Mouse (Mus musculus) heart, adult 9 months (tissue): ENCODE measurements at regions not wholly inside any gene's neighbourhood (a gene's known extent, or its start where the extent isn't known, plus 50 kb on each side); places are given as distances from the start of the nearest gene placed in this dataset.

Source experiments
- DNase-seq, 2 experiments: peaks; one replicate each; pipeline ENCODE4 v3.0.0; 2022; ENCODE audit warnings: low spot score in 2 of 2

DNA sequence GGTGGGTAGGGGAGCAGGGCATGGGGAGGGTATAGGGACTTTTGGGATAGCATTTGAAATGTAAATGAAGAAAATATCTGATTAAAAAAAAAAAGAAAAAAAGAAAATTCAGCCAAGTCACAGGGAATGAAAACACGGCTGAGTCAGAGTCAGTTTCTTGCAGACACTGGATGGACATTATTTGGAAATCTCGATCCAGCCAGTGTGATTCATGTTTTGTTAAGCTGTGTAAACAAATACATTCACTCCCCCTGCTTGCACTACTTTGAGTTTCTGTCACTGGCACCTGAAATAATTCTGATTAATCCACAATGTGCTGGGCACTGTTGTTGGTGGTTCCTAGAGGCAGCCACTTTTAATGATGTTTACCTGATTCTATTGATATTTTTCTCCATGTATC lies 68.6 kb upstream of the Mtpn start:
- no peak for DNase-seq

DNA sequence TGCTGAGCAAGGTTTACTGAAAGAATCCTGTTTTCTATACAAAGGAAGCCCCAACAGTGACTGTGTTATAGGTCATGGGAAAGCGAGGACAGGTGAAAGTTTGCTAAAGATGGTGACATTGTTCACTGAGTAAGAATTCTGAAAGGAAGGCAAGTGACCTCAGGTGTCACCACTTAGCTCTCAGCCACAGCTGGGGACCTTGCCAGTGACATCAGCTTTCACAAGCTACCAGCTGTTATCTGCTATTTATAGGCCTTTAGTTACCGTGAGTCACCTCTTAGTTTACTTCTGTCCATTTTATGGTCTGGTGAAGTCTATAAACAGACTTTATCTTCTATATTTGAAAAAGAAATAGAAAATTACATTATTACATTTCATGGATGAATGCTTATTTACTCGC lies 65.4 kb upstream of the Mtpn start:
- DNase-seq = peak in 1 of 2 experiments; percentile 6

DNA sequence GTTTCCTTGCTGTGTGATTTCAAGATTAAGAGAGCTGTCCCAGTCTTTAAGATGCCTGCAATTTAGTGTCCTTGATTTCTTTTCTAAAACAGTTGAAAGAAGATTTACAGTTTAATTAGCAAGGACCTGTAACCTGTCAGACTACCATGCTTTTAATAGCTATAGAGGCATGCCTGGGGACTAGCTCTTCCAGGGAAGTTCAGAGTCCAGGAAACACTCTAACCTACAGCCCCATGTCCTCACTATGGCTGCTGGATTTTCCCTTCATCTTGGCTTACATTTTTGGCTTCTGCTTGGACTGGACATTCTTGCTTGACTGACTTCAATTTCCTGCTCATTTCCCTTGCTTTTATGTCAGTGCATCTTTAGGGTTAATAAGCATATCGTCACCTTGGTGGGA lies 61.7 kb upstream of the Mtpn start:
- no peak for DNase-seq

DNA sequence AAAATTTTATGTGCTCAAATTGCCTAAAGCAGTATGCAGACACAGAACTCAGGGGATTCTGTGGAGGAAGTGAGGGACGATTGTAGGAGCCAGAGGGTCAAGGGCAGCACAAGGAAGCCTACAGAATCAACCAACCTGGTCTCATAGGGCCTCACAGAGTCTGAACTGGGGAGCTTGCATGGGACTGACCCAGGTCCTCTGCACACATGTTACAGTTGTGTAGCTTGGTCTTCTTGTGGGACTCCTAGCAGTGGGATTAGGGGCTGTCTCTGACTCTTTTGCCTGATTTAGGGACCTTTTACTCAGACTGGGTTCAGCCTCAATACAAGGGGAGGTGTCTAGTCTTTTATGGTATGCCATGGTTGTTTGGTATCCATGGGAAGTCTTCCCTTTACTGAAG lies 60.2 kb upstream of the Mtpn start:
- DNase-seq = no peak

DNA sequence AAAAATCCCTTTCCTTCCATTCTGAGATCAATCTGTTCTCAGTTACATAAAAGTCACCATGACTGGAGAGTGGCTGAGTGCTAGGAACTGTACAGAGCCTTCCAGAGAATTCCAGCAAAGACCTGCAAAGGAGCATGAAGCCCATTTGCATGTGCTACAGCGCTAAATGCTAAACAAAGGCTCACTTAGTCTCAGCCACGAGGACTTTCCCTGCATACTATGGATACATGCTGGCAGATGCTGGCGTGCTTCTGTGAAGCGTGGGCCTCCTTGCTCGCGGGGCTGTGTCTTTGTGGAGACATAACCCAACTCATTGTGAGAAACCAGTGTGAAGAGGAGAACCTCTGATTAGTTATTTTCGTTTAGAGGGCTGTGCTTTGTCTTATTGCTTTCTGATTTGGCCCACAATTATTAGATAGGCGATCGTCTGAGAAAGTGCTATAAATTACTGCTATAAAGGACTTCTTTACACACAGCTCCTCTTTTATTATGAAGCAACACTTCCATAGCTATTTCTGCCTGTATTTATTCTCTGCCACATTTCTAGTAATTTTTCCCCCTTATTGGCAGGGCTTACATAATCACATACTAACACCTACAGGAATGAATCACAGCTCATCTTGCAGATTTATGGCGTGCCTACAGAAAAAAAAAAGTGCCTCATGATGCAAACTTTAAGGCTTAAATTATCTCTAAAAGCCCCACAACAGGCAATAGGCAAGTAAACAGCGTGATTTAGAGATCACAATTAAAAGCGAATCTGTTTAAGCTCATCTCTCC lies 58.9 kb upstream of the Mtpn start:
- DNase-seq = no peak

DNA sequence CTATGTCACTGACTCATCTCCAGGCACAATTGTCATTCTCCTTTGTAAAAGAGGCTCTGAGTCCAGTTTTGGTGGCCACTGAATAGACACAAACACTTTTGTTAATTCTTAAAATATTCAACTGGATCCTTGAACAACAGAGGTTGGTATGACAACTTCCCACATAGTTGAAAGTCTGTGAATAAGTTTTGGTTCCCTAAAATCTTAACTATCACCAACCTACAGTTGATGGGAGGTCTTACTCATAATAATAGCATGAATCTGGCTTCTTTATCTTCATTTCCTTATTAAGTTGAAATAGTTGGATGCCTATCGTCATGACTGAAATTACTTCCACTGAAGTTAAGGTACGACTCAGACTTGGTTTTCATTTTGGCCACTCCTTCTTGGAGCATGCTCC lies 55.3 kb upstream of the Mtpn start:
- no peak for DNase-seq

DNA sequence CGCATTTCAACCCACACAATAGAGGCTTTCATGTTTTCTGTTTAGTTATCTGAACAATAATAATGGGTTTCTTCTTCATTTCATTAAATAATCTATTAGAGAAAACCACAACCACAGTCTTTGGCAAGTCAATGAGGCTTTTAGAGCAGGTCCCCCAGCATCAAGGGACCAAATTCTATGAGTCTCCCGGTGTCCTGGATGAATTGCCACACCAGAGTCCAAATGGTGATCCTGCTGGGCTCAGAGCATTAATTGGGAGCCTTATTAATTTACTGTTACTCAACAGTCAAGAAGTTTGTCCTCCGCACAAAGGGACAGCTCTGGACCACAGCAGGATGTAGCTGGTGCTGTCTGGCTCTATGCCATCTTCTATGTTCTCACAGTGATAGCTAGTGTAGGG lies 52.5 kb upstream of the Mtpn start:
- no peak for DNase-seq
